Mouse (Mus musculus) heart, postnatal 0 days (tissue): ENCODE results near the gene Aif1.

Source experiments
- CTCF ChIP-seq: IDR thresholded peaks from 2 replicates; pipeline ENCODE4 v1.5.1; 2016; ENCODE audit warnings: antibody characterized with exemption, control low read depth, low read depth
- EP300 ChIP-seq: IDR thresholded peaks from 2 replicates; pipeline ENCODE4 v1.6.1; 2016; ENCODE audit warnings: antibody characterized with exemption, low read depth

GRCm38 (mm10) chr17:35121871-35122303 lies 54.0 kb downstream of the Aif1 start, which contains the start of gene Csnk2b:
- TF ChIP-seq CTCF: no peak; the same call in 1 of the 2 replicates
- TF ChIP-seq EP300: no peak
